Mouse (Mus musculus) ES-Bruce4 (cell line): ENCODE measurements at regions not wholly inside any gene's neighbourhood (a gene's known extent, or its start where the extent isn't known, plus 50 kb on each side); places are given as distances from the start of the nearest gene placed in this dataset.

Experiments
- H3K27ac ChIP-seq: 2 replicates; pipeline ENCODE4 v1.5.1; 2012; ENCODE audit warnings: low read length, inconsistent platforms; ENCODE audit not compliant: insufficient read depth
- H3K27me3 ChIP-seq: 2 replicates; pipeline ENCODE4 v1.6.1; 2012; ENCODE audit warnings: mild to moderate bottlenecking, low read length, inconsistent platforms; ENCODE audit not compliant: control insufficient read depth, poor library complexity, insufficient read depth, severe bottlenecking
- H3K36me3 ChIP-seq: 2 replicates; pipeline ENCODE4 v1.6.1; 2012; ENCODE audit warnings: inconsistent platforms, mild to moderate bottlenecking, low read length, moderate library complexity; ENCODE audit not compliant: control insufficient read depth, poor library complexity, insufficient read depth, severe bottlenecking
- H3K4me1 ChIP-seq: one replicate; pipeline ENCODE4 v1.8.1; 2011; ENCODE audit warnings: low read length; ENCODE audit not compliant: control insufficient read depth, insufficient read depth
- H3K4me3 ChIP-seq: 2 replicates; pipeline ENCODE4 v1.5.1; 2011; ENCODE audit warnings: low read depth, mild to moderate bottlenecking, low read length
- H3K9ac ChIP-seq: 2 replicates; pipeline ENCODE4 v1.6.1; 2012; ENCODE audit warnings: low read depth, mild to moderate bottlenecking, inconsistent platforms; ENCODE audit not compliant: poor library complexity, severe bottlenecking
- H3K9me3 ChIP-seq: replicated peaks from 2 replicates; pipeline ENCODE4 v1.6.1; 2012; ENCODE audit warnings: mild to moderate bottlenecking, low read length, inconsistent platforms; ENCODE audit not compliant: control insufficient read depth, poor library complexity, insufficient read depth, severe bottlenecking
- CTCF ChIP-seq: IDR thresholded peaks from one replicate; pipeline ENCODE4 v1.8.1; 2011; ENCODE audit warnings: low read depth, low read length
- EP300 ChIP-seq: IDR thresholded peaks from 2 replicates; pipeline ENCODE4 v1.6.1; 2011; ENCODE audit warnings: low read depth, low read length; ENCODE audit not compliant: insufficient read depth
- POLR2A ChIP-seq: IDR thresholded peaks from one replicate; pipeline ENCODE4 v1.8.1; 2011; ENCODE audit warnings: low read length; ENCODE audit not compliant: insufficient read depth

- no peak for TF ChIP-seq EP300
- no peak for TF ChIP-seq POLR2A
- TF ChIP-seq CTCF: no peak
- Histone ChIP-seq H3K4me1 (peaks cover 17% of the 10 kb centered on the region), H3K4me3 (no peak overlapping the region), H3K9ac (peak overlapping the region; percentile 31; the same call in 1 of the 2 replicates), H3K27ac (peak overlapping the region; percentile 100), H3K27me3 (no peaks in the 10 kb centered on the region), H3K36me3 (no peaks in the 10 kb centered on the region), H3K9me3 (no peaks in the 10 kb centered on the region)
These were observed 92.5 kb upstream of the Rybp start for GRCm38 (mm10) chr6:100379792-100380191.

GRCm38 (mm10) chr6:100378533-100378874, 91.2 kb upstream of the Rybp start:
- TF ChIP-seq POLR2A: no peak
- TF ChIP-seq EP300: 0 out of 2 replicates have a peak, but pooled peaks have one; percentile 52
- no peak for TF ChIP-seq CTCF
- Histone ChIP-seq H3K27me3 (no peaks in the 10 kb centered on the region), H3K9ac (no peak overlapping the region), H3K4me3 (no peak overlapping the region), H3K4me1 (peaks cover 11% of the 10 kb centered on the region), H3K27ac (peak overlapping the region; percentile 100), H3K36me3 (no peaks in the 10 kb centered on the region), H3K9me3 (no peaks in the 10 kb centered on the region)

- H3K9ac ChIP-seq: no peak overlapping the region
- H3K4me1 ChIP-seq: peaks cover 11% of the 10 kb centered on the region
- H3K9me3 ChIP-seq: no peaks in the 10 kb centered on the region
- TF ChIP-seq EP300: peak; percentile 93
- TF ChIP-seq CTCF: no peak
- no peaks in the 10 kb centered on the region for H3K36me3 ChIP-seq
- no peak overlapping the region for H3K4me3 ChIP-seq
- H3K27ac ChIP-seq: peak overlapping the region; percentile 100
- no peaks in the 10 kb centered on the region for H3K27me3 ChIP-seq
These were observed 90.7 kb upstream of the Rybp start for GRCm38 (mm10) chr6:100377828-100378532.

- Histone ChIP-seq H3K27me3 (no peaks in the 10 kb centered on the region), H3K4me1 (peaks cover 11% of the 10 kb centered on the region), H3K9ac (peak overlapping the region; percentile 12), H3K9me3 (no peaks in the 10 kb centered on the region), H3K4me3 (no peak overlapping the region), H3K27ac (peak overlapping the region; percentile 90), H3K36me3 (no peaks in the 10 kb centered on the region)
- TF ChIP-seq EP300 (peak; percentile 88), POLR2A (no peak), CTCF (no peak)
These were observed 89.4 kb upstream of the Rybp start for GRCm38 (mm10) chr6:100376656-100377055.

GRCm38 (mm10) chr6:100370828-100371227, 83.5 kb upstream of the Rybp start:
- TF ChIP-seq CTCF: no peak
- no peak for TF ChIP-seq POLR2A
- TF ChIP-seq EP300: no peak
- Histone ChIP-seq H3K27me3 (no peaks in the 10 kb centered on the region), H3K36me3 (no peaks in the 10 kb centered on the region), H3K27ac (no peak overlapping the region), H3K9me3 (no peaks in the 10 kb centered on the region), H3K4me3 (no peak overlapping the region), H3K4me1 (no peaks in the 10 kb centered on the region), H3K9ac (no peak overlapping the region)

GRCm38 (mm10) chr6:100370358-100370757, 83.1 kb upstream of the Rybp start:
- Histone ChIP-seq H3K9me3 (no peaks in the 10 kb centered on the region), H3K27me3 (no peaks in the 10 kb centered on the region), H3K4me1 (no peaks in the 10 kb centered on the region), H3K36me3 (no peaks in the 10 kb centered on the region), H3K9ac (no peak overlapping the region), H3K27ac (no peak overlapping the region), H3K4me3 (no peak overlapping the region)
- no peak for TF ChIP-seq POLR2A
